Mouse (Mus musculus): ENCODE results near the gene Pcgf2.

Gene Pcgf2

GRCm38 (mm10) chr11:97682504-97683055 lies 17.7 kb downstream of the Pcgf2 start:
- Histone ChIP-seq H3K4me3 (replicated peaks; ENCODE audit: low read length) (peak overlapping the region; percentile 53), H3K27me3 (ENCODE audit: insufficient read depth, low read length) (no peaks in the 10 kb centered on the region), H3K9me3 (ENCODE audit: low read length) (no peaks in the 10 kb centered on the region), H3K36me3 (ENCODE audit: insufficient read depth, low read length) (peaks cover 89% of the 10 kb centered on the region), H3K4me1 (replicated peaks; ENCODE audit: low read depth, low read length) (peaks cover 94% of the 10 kb centered on the region)
- no peak for TF ChIP-seq CTCF (conservative IDR thresholded peaks at IDR 0.05; ENCODE audit: low read length)
- no peak for TF ChIP-seq POU5F1 (IDR thresholded peaks at IDR 0.05; ENCODE audit: borderline replicate concordance, low read length)
- no peak for TF ChIP-seq NANOG (IDR thresholded peaks at IDR 0.05; ENCODE audit: borderline replicate concordance, low read length)

- peaks cover 99% of the 10 kb centered on the region for H3K4me1 ChIP-seq (replicated peaks; ENCODE audit: low read depth, low read length)
- no peak for TF ChIP-seq CTCF (conservative IDR thresholded peaks at IDR 0.05; ENCODE audit: low read length)
- no peak for TF ChIP-seq NANOG (IDR thresholded peaks at IDR 0.05; ENCODE audit: borderline replicate concordance, low read length)
- no peak for TF ChIP-seq POU5F1 (IDR thresholded peaks at IDR 0.05; ENCODE audit: borderline replicate concordance, low read length)
Observed at GRCm38 (mm10) chr11:97680430-97680829, 19.9 kb downstream of the Pcgf2 start.

GRCm38 (mm10) chr11:97678301-97678700 lies 22.0 kb downstream of the Pcgf2 start:
- peaks cover 100% of the 10 kb centered on the region for H3K36me3 ChIP-seq (ENCODE audit: insufficient read depth, low read length)
- peaks cover 99% of the 10 kb centered on the region for H3K4me1 ChIP-seq (replicated peaks; ENCODE audit: low read depth, low read length)
- no peaks in the 10 kb centered on the region for H3K27me3 ChIP-seq (ENCODE audit: insufficient read depth, low read length)
- peak overlapping the region; percentile 90 for H3K4me3 ChIP-seq (replicated peaks; ENCODE audit: low read length)
- TF ChIP-seq NANOG (IDR thresholded peaks at IDR 0.05; ENCODE audit: borderline replicate concordance, low read length) (no peak), CTCF (conservative IDR thresholded peaks at IDR 0.05; ENCODE audit: low read length) (no peak), POU5F1 (IDR thresholded peaks at IDR 0.05; ENCODE audit: borderline replicate concordance, low read length) (no peak)
- no peaks in the 10 kb centered on the region for H3K9me3 ChIP-seq (ENCODE audit: low read length)

More at GRCm38 (mm10) chr11:97680430-97680829, 19.9 kb downstream of the Pcgf2 start:
- peak overlapping the region; percentile 60 for H3K4me3 ChIP-seq (replicated peaks; ENCODE audit: low read length)
- H3K9me3 ChIP-seq (ENCODE audit: low read length): no peaks in the 10 kb centered on the region
- peaks cover 98% of the 10 kb centered on the region for H3K36me3 ChIP-seq (ENCODE audit: insufficient read depth, low read length)
- no peaks in the 10 kb centered on the region for H3K27me3 ChIP-seq (ENCODE audit: insufficient read depth, low read length)

- no peak for TF ChIP-seq NANOG (IDR thresholded peaks at IDR 0.05; ENCODE audit: borderline replicate concordance, low read length)
- TF ChIP-seq CTCF (conservative IDR thresholded peaks at IDR 0.05; ENCODE audit: low read length): peak; percentile 58
- no peak for TF ChIP-seq POU5F1 (IDR thresholded peaks at IDR 0.05; ENCODE audit: borderline replicate concordance, low read length)
- H3K4me3 ChIP-seq (replicated peaks; ENCODE audit: low read length): peak overlapping the region; percentile 90
- H3K27me3 ChIP-seq (ENCODE audit: insufficient read depth, low read length): no peaks in the 10 kb centered on the region
- no peaks in the 10 kb centered on the region for H3K9me3 ChIP-seq (ENCODE audit: low read length)
- peaks cover 100% of the 10 kb centered on the region for H3K36me3 ChIP-seq (ENCODE audit: insufficient read depth, low read length)
- peaks cover 99% of the 10 kb centered on the region for H3K4me1 ChIP-seq (replicated peaks; ENCODE audit: low read depth, low read length)
Observed at GRCm38 (mm10) chr11:97677842-97678241, 22.5 kb downstream of the Pcgf2 start.

- H3K4me3 ChIP-seq (replicated peaks; ENCODE audit: low read length): peak overlapping the region; percentile 90
- peaks cover 100% of the 10 kb centered on the region for H3K36me3 ChIP-seq (ENCODE audit: insufficient read depth, low read length)
- no peaks in the 10 kb centered on the region for H3K27me3 ChIP-seq (ENCODE audit: insufficient read depth, low read length)
- no peak for TF ChIP-seq NANOG (IDR thresholded peaks at IDR 0.05; ENCODE audit: borderline replicate concordance, low read length)
- TF ChIP-seq CTCF (conservative IDR thresholded peaks at IDR 0.05; ENCODE audit: low read length): no peak
- no peak for TF ChIP-seq POU5F1 (IDR thresholded peaks at IDR 0.05; ENCODE audit: borderline replicate concordance, low read length)
- H3K9me3 ChIP-seq (ENCODE audit: low read length): no peaks in the 10 kb centered on the region
- peaks cover 99% of the 10 kb centered on the region for H3K4me1 ChIP-seq (replicated peaks; ENCODE audit: low read depth, low read length)
Observed at GRCm38 (mm10) chr11:97677381-97677780, 22.9 kb downstream of the Pcgf2 start.

- no peak for TF ChIP-seq POU5F1 (IDR thresholded peaks at IDR 0.05; ENCODE audit: borderline replicate concordance, low read length)
- H3K9me3 ChIP-seq (ENCODE audit: low read length): no peaks in the 10 kb centered on the region
- H3K27me3 ChIP-seq (ENCODE audit: insufficient read depth, low read length): no peaks in the 10 kb centered on the region
- H3K4me1 ChIP-seq (replicated peaks; ENCODE audit: low read depth, low read length): peaks cover 99% of the 10 kb centered on the region
- H3K4me3 ChIP-seq (replicated peaks; ENCODE audit: low read length): peak overlapping the region; percentile 90
- H3K36me3 ChIP-seq (ENCODE audit: insufficient read depth, low read length): peaks cover 100% of the 10 kb centered on the region
Observed at GRCm38 (mm10) chr11:97676050-97676754, 24.1 kb downstream of the Pcgf2 start.

GRCm38 (mm10) chr11:97673148-97673547 lies 27.1 kb downstream of the Pcgf2 start:
- peaks cover 100% of the 10 kb centered on the region for H3K4me1 ChIP-seq (replicated peaks; ENCODE audit: low read depth, low read length)
- no peaks in the 10 kb centered on the region for H3K9me3 ChIP-seq (ENCODE audit: low read length)
- TF ChIP-seq POU5F1 (IDR thresholded peaks at IDR 0.05; ENCODE audit: borderline replicate concordance, low read length) (no peak), CTCF (conservative IDR thresholded peaks at IDR 0.05; ENCODE audit: low read length) (no peak), NANOG (IDR thresholded peaks at IDR 0.05; ENCODE audit: borderline replicate concordance, low read length) (no peak)
- H3K4me3 ChIP-seq (replicated peaks; ENCODE audit: low read length): peak overlapping the region; percentile 90
- peaks cover 100% of the 10 kb centered on the region for H3K36me3 ChIP-seq (ENCODE audit: insufficient read depth, low read length)
- H3K27me3 ChIP-seq (ENCODE audit: insufficient read depth, low read length): no peaks in the 10 kb centered on the region

GRCm38 (mm10) chr11:97671177-97671527 lies 29.1 kb downstream of the Pcgf2 start:
- no peaks in the 10 kb centered on the region for H3K9me3 ChIP-seq (ENCODE audit: low read length)
- peaks cover 100% of the 10 kb centered on the region for H3K36me3 ChIP-seq (ENCODE audit: insufficient read depth, low read length)
- H3K4me3 ChIP-seq (replicated peaks; ENCODE audit: low read length): peak overlapping the region; percentile 90
- TF ChIP-seq POU5F1 (IDR thresholded peaks at IDR 0.05; ENCODE audit: borderline replicate concordance, low read length) (0 out of 2 replicates have a peak, but pooled peaks have one; percentile 24), NANOG (IDR thresholded peaks at IDR 0.05; ENCODE audit: borderline replicate concordance, low read length) (no peak), CTCF (conservative IDR thresholded peaks at IDR 0.05; ENCODE audit: low read length) (no peak)
- H3K27me3 ChIP-seq (ENCODE audit: insufficient read depth, low read length): no peaks in the 10 kb centered on the region
- peaks cover 100% of the 10 kb centered on the region for H3K4me1 ChIP-seq (replicated peaks; ENCODE audit: low read depth, low read length)
